Mouse (Mus musculus): ENCODE measurements at regions not wholly inside any gene's neighbourhood (a gene's known extent, or its start where the extent isn't known, plus 50 kb on each side); places are given as distances from the start of the nearest gene placed in this dataset.

DNA sequence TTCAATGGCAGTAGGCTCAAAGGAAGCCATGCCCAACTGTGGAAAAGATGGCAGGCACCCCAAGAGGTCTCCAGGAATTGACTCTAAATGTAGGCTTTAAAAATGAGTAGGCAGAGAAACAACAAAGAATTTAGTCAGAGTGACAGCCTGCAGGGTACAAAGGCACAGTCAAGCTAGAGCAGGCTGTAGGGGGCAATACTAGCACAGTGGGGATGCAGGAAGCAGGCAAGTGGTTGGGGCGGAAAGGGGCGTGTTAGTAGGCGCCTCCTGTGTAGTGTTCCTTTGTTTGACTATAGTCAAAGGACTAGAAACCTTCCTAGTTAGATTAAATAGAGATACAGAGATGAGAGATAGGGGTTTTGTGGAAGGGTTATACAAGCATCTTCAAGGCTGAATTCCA lies 211.4 kb upstream of the Pum3 start:
- no peak for TF ChIP-seq EP300 (IDR thresholded peaks at IDR 0.05; ENCODE audit: low read depth)
- TF ChIP-seq CTCF (IDR thresholded peaks at IDR 0.05; ENCODE audit: low read depth) = no peak

Measured in liver, embryonic 14.5 days (tissue).